Mouse (Mus musculus) neural tube, embryonic 12.5 days (tissue): ENCODE results near the gene Fiz1. TPM values are rescaled to one million over a fixed set of nuclear protein-coding genes. Genes with fewer than 3 reads are reported as not detected.

ENCODE experiments used
- ATAC-seq: fragments of 200-750 bp; cut with Nextera tagmentation; 2 replicates; pipeline ENCODE4 v1.8.0; 2017; ENCODE audit warnings: low read depth, mild to moderate bottlenecking, moderate TSS enrichment, moderate library complexity; ENCODE audit not compliant: low FRiP score
- H3K27ac ChIP-seq: fragments of 300-500 bp; sonication (generic); 2 replicates; pipeline ENCODE4 v1.5.1; 2016
- H3K27me3 ChIP-seq: fragments of 300-500 bp; sonication (generic); replicated peaks from 2 replicates; pipeline ENCODE4 v1.6.1; 2016; ENCODE audit warnings: mild to moderate bottlenecking
- H3K36me3 ChIP-seq: fragments of 300-500 bp; sonication (generic); 2 replicates; pipeline ENCODE4 v1.6.1; 2016; ENCODE audit warnings: mild to moderate bottlenecking
- H3K4me1 ChIP-seq: fragments of 300-500 bp; sonication (generic); 2 replicates; pipeline ENCODE4 v1.6.1; 2016
- H3K4me2 ChIP-seq: fragments of 300-500 bp; sonication (generic); replicated peaks from 2 replicates; pipeline ENCODE4 v1.6.1; 2016; ENCODE audit warnings: mild to moderate bottlenecking
- H3K4me3 ChIP-seq: fragments of 300-500 bp; sonication (generic); 2 replicates; pipeline ENCODE4 v1.5.1; 2016
- H3K9ac ChIP-seq: fragments of 300-500 bp; sonication (generic); 2 replicates; pipeline ENCODE4 v1.6.1; 2016; ENCODE audit warnings: mild to moderate bottlenecking
- H3K9me3 ChIP-seq: fragments of 300-500 bp; sonication (generic); 2 replicates; pipeline ENCODE4 v1.6.1; 2016; ENCODE audit warnings: mild to moderate bottlenecking
- WGBS: fragments of 180-500 bp; shearing (Covaris S2); methylation state at CpG from one replicate; pipeline ENCODE4 v1.1.7; 2016; 5-methylcytosine and 5-hydroxymethylcytosine counted together
- polyA plus RNA-seq: library from polyadenylated mRNA; unstranded; fragments of >200 nt; fragmentation: Nextera tagmentation; extraction: Ambion mirVana; gene quantifications from 2 replicates; pipeline ENCODE4 v1.2.1, GENCODE M21; 2016

The Fiz1 gene
- 62.0 and 63.3 TPM in 2 replicates for polyA plus RNA-seq

GRCm38 (mm10) chr7:5014251-5015117 lies at the start of gene Fiz1, which contains the start of gene Zfp524:
TSS of gene Fiz1 (minus strand) at chr7:5014697.
TSS of gene Zfp524 (plus strand) at chr7:5014415.
- Histone ChIP-seq H3K27ac (peak within 1 kb of the TSS; percentile 95), H3K4me2 (peak within 1 kb of the TSS; percentile 55), H3K27me3 (no peaks in the 10 kb centered on the region), H3K4me1 (no peaks in the 10 kb centered on the region), H3K4me3 (peak within 1 kb of the TSS; percentile 63), H3K9me3 (no peaks in the 10 kb centered on the region), H3K36me3 (peaks cover 35% of the 10 kb centered on the region), H3K9ac (peak within 1 kb of the TSS; percentile 78)
- ATAC-seq: peak; percentile 83
- WGBS: under 1% methylated on average over 41 of the region's 42 CpGs

DNA sequence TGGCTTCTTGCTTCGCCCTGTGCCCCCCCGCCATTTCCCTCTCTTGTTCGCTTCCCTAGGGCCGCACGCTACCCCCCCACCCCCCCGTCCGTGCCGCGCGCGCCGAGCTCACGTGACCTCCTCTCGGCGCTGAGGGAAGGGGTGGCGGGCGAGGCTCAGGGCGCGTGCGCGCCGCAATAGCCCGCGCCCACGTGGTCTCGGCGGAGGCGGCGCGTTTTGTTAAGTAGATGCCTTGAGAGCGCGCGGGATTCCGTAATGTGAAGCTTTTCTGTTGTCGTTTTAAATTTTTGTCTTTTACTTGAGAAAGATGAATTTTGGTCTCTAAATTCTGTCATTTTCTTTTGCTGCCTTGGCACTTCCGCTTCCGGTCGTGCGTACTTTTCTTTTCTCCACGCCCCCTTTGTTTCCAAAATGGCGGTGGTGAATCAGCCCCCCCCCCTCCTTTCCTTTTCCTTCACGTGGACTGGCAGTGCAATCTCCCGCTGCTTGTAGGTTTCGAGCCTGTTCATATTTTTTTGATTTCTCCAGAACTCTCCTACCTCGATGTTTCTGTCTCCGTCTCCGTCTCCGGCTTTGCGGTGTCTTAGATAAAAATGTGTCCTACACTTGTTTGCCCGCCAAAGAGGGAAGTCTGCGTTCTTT lies 48.0 kb upstream of the Fiz1 start:
- peak overlapping the region; percentile 70 for H3K4me3 ChIP-seq
- peak; percentile 43 for ATAC-seq
- H3K4me2 ChIP-seq: peak overlapping the region; percentile 86
- H3K36me3 ChIP-seq: peaks cover 17% of the 10 kb centered on the region
- WGBS: under 1% methylated on average over 48 of the region's 51 CpGs
- no peaks in the 10 kb centered on the region for H3K9me3 ChIP-seq
- H3K27ac ChIP-seq: peak overlapping the region; percentile 96
- H3K9ac ChIP-seq: peak overlapping the region; percentile 80
- H3K27me3 ChIP-seq: peaks cover 14% of the 10 kb centered on the region
- H3K4me1 ChIP-seq: peaks cover 34% of the 10 kb centered on the region

- Histone ChIP-seq H3K4me1 (peaks cover 36% of the 10 kb centered on the region), H3K4me3 (peak within 1 kb of the TSS; percentile 70), H3K9ac (peak within 1 kb of the TSS; percentile 80), H3K9me3 (no peaks in the 10 kb centered on the region), H3K36me3 (peaks cover 11% of the 10 kb centered on the region), H3K27ac (peak within 1 kb of the TSS; percentile 96), H3K4me2 (peak within 1 kb of the TSS; percentile 86), H3K27me3 (peaks cover 20% of the 10 kb centered on the region)
- under 1% methylated on average over 63 of the region's 65 CpGs for WGBS
- peak; percentile 85 for ATAC-seq
Observed at GRCm38 (mm10) chr7:5061774-5062359, 47.4 kb upstream of the Fiz1 start, which contains the start of gene U2af2. TSS of gene U2af2 (plus strand) at chr7:5062143.

DNA sequence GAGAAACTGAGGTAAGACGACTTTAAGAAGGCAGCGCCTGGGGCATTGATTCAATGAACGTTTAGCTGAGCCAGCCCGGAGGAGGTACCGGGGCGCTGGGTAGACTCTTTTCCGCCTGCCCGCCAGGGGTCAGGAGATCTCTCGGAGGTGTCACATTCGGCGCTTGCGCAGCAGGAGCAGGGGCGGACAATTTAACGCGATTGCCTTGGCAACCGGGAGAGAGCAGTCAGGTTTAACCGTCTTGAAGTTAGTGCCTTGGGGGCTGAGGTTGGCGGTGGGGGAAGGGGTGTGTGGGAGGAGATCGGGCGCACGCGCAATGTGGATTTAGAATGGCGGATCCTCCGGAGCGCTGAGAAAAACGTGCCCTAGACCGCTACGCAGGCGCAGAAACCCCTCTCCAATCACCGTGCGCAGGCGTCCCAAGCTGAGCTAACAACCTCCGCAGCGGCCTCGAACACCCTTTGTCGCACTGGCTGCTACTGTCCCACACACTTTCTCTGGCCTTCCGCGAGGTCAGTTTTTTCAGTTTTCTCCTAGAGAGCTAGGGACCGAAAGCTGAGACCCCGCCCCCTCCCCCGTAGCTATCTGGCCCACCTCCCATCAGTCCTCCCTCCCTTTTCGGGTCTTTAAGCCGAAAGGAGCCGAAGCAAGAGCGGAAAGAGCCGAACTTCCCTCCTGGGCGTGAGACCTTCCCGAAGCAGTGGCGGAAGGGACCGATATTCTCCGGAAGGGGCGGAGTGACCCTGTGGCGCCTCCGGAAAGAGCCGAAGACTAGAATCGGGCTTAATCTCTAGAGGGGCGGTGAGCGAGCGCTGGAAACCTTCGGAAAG lies 46.7 kb upstream of the Fiz1 start:
- Histone ChIP-seq H3K4me3 (peak overlapping the region; percentile 70), H3K4me1 (peaks cover 41% of the 10 kb centered on the region), H3K27ac (peak overlapping the region; percentile 96), H3K27me3 (peaks cover 28% of the 10 kb centered on the region), H3K4me2 (peak overlapping the region; percentile 86), H3K9me3 (no peaks in the 10 kb centered on the region), H3K9ac (peak overlapping the region; percentile 80), H3K36me3 (peaks cover 4% of the 10 kb centered on the region; the same call in 1 of the 2 replicates)
- WGBS: under 1% methylated on average over 60 of the region's 60 CpGs
- ATAC-seq: peak; percentile 91

- no peaks in the 10 kb centered on the region for H3K36me3 ChIP-seq
- peak overlapping the region; percentile 96 for H3K27ac ChIP-seq
- H3K27me3 ChIP-seq: peaks cover 36% of the 10 kb centered on the region
- H3K9me3 ChIP-seq: no peaks in the 10 kb centered on the region
- WGBS: 2% methylated on average over 27 of the region's 27 CpGs
- peak overlapping the region; percentile 80 for H3K9ac ChIP-seq
- peak overlapping the region; percentile 70 for H3K4me3 ChIP-seq
- peaks cover 34% of the 10 kb centered on the region for H3K4me1 ChIP-seq
- ATAC-seq: no peak; the same call in 1 of the 2 replicates
- peak overlapping the region; percentile 86 for H3K4me2 ChIP-seq
Observed at GRCm38 (mm10) chr7:5060239-5060731, 45.8 kb upstream of the Fiz1 start.

DNA sequence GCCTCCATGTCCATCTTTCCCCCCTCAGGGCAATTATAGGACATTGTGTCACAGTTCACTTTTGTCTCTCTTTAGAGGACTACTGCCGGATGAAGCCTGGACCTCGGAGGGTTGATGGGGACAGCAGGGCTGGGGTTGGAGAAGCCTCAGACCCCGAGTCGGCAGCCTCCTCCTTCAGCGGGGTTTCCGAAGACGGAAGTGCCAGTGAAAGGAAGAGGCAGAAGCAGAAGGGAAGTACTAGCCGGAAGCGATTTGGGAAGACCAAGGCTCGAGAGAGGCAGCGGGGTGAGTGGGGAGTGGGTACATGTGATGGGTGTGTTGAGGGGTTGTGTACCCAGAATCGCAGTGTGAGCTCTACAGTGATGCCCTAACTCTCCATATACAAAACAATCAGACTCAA lies 44.9 kb upstream of the Fiz1 start:
- no peak for ATAC-seq
- H3K4me1 ChIP-seq: peaks cover 32% of the 10 kb centered on the region
- H3K9me3 ChIP-seq: no peaks in the 10 kb centered on the region
- no peaks in the 10 kb centered on the region for H3K36me3 ChIP-seq
- H3K4me2 ChIP-seq: peak overlapping the region; percentile 86
- peaks cover 45% of the 10 kb centered on the region for H3K27me3 ChIP-seq
- no peak overlapping the region for H3K4me3 ChIP-seq
- peak overlapping the region; percentile 80; the same call in 1 of the 2 replicates for H3K9ac ChIP-seq
- H3K27ac ChIP-seq: no peak overlapping the region
- WGBS: 93% methylated on average over 12 of the region's 12 CpGs

DNA sequence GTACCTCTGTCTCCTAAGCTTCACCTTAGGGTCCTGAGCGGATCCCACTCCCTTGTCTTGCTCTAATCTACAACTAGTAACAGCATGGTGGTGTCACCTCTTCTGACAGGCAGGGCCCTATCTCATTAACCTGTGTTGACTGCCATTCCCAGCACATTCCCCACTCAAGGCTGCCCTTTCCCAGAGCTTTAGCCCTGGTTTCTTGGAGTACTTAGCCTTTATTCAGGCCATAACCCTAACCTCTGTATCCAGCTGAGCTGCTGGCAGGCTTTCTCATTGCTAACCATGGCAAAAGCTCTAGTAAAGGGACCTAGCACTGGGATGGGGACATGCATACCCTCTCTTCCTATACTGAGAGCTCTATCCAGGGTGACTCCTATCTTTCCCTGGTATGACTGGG lies 44.1 kb upstream of the Fiz1 start:
- Histone ChIP-seq H3K27me3 (peaks cover 53% of the 10 kb centered on the region), H3K36me3 (no peaks in the 10 kb centered on the region), H3K4me2 (no peak overlapping the region; the same call in 1 of the 2 replicates), H3K9ac (no peak overlapping the region), H3K4me1 (peaks cover 32% of the 10 kb centered on the region), H3K9me3 (no peaks in the 10 kb centered on the region), H3K4me3 (no peak overlapping the region), H3K27ac (no peak overlapping the region)
- whole genome bisulfite sequencing: 90% methylated on average over 1 of the region's 1 CpGs
- ATAC-seq: no peak

DNA sequence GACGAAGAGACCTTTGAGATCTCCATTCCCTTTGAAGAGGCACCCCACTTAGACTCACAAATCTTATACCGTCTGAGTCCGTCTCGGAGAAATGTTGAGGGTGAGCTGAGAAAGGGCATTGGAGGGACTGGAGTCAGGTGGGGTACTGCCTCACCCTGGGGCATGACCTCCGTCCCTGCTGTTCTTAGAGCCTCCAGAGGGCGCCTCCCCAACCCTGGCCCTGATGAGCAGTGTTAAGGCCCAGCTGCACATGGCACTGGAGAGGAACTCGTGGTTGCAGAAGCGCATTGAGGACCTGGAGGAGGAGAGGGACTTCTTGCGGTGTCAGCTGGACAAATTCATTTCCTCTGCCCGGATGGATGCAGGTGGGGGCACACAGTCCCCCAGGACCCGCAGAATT lies 43.3 kb upstream of the Fiz1 start:
- peaks cover 37% of the 10 kb centered on the region for H3K4me1 ChIP-seq

GRCm38 (mm10) chr7:5057381-5057780 lies 42.9 kb upstream of the Fiz1 start:
- peak overlapping the region; percentile 68 for H3K4me2 ChIP-seq
- ATAC-seq: no peak
- 37% methylated on average over 8 of the region's 8 CpGs for WGBS
- H3K4me1 ChIP-seq: peaks cover 41% of the 10 kb centered on the region
- peak overlapping the region; percentile 69; the same call in 1 of the 2 replicates for H3K9ac ChIP-seq
- H3K27ac ChIP-seq: no peak overlapping the region
- H3K36me3 ChIP-seq: no peaks in the 10 kb centered on the region
- peaks cover 63% of the 10 kb centered on the region for H3K27me3 ChIP-seq
- peak overlapping the region; percentile 44 for H3K4me3 ChIP-seq
- H3K9me3 ChIP-seq: no peaks in the 10 kb centered on the region

More for the DNA sequence above, 43.3 kb upstream of the Fiz1 start:
- Histone ChIP-seq H3K9me3 (no peaks in the 10 kb centered on the region), H3K27ac (no peak overlapping the region), H3K4me2 (peak overlapping the region; percentile 68), H3K4me3 (peak overlapping the region; percentile 44; the same call in 1 of the 2 replicates), H3K27me3 (peaks cover 61% of the 10 kb centered on the region), H3K9ac (no peak overlapping the region), H3K36me3 (no peaks in the 10 kb centered on the region)
- WGBS: 28% methylated on average over 11 of the region's 11 CpGs
- ATAC-seq: no peak

GRCm38 (mm10) chr7:5056651-5057263 lies 42.3 kb upstream of the Fiz1 start:
- Histone ChIP-seq H3K9ac (peak overlapping the region; percentile 69), H3K9me3 (no peaks in the 10 kb centered on the region), H3K4me2 (peak overlapping the region; percentile 68), H3K27ac (peak overlapping the region; percentile 26; the same call in 1 of the 2 replicates), H3K4me3 (peak overlapping the region; percentile 44), H3K36me3 (no peaks in the 10 kb centered on the region), H3K4me1 (peaks cover 47% of the 10 kb centered on the region), H3K27me3 (peaks cover 63% of the 10 kb centered on the region)
- no peak for ATAC-seq
- 2% methylated on average over 55 of the region's 55 CpGs for WGBS
